17 mouse cellular contexts compared by ENCODE assay signal in the genomic region with DNA sequence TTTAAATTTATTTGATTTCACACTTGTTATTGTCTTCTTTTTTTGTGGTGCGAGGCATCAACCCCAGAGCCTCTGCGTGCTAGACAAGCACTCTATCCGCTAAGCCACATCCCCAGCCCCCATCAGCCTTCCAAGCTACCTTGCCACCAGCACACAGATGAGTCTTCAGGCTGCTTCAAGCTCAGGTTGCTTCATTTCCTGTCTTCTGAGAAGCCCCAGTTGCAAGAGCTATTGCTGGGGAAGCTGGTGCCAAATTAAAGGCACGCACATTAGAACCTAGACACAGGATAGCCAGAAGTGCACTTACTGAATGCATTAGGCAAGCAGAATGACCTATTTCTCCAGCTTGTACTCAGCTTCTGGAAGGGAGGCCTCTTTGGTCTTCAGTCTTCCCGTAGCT. TPM values are rescaled to one million over a fixed set of nuclear protein-coding genes. Genes with fewer than 3 reads are reported as not detected.
A peak's percentile ranks its signal among the peaks of the same experiment; 100 is the strongest.
DNase-seq lines count a peak whose midpoint lies in the region; ATAC-seq lines count a peak whose summit lies in the region.
"Had no signal": no experiment of that assay in that cellular context is flagged by ENCODE, and none has a peak within 500 bp of the region (broad histone marks: within the 10 kb centered on the region; RNA-seq: fewer than 3 reads in every experiment).

No protein-coding gene starts in this region.

- H3K9me3 ChIP-seq in forebrain, embryonic 15.5 days, result no peaks in the 10 kb centered on the region
- no peaks in the 10 kb centered on the region for H3K9me3 ChIP-seq in midbrain, embryonic 14.5 days (ENCODE audit: control insufficient read depth, low read length)
- H3K9me3 ChIP-seq: forebrain, embryonic 10.5 days; hindbrain, embryonic 13.5 days; megakaryocyte, embryonic 14.5 days had no signal

- no peaks in the 10 kb centered on the region for H3K36me3 ChIP-seq in forebrain, embryonic 15.5 days
- no peaks in the 10 kb centered on the region for H3K36me3 ChIP-seq in midbrain, embryonic 14.5 days (ENCODE audit: control insufficient read depth, insufficient read depth, low read length)
- H3K36me3 ChIP-seq: forebrain, embryonic 10.5 days; hindbrain, embryonic 13.5 days had no signal

- no peaks in the 10 kb centered on the region for H3K4me1 ChIP-seq in forebrain, embryonic 15.5 days
- no peaks in the 10 kb centered on the region for H3K4me1 ChIP-seq in midbrain, embryonic 14.5 days (ENCODE audit: control insufficient read depth, insufficient read depth, low read length)
- H3K4me1 ChIP-seq: forebrain, embryonic 10.5 days; hindbrain, embryonic 13.5 days had no signal

- H3K27ac ChIP-seq in forebrain, embryonic 15.5 days (replicated peaks), result no peak overlapping the region
- no peak overlapping the region for H3K27ac ChIP-seq in midbrain, embryonic 14.5 days (replicated peaks; ENCODE audit: low read depth, low read length)
- H3K27ac ChIP-seq: forebrain, embryonic 10.5 days; hindbrain, embryonic 13.5 days had no signal

- DNase-seq in 416B (ENCODE audit: low read depth), result peak; percentile 70
- peak; percentile 62 for DNase-seq in CD4-positive, CD25-positive, alpha-beta regulatory T cell, adult 2 months (ENCODE audit: low read depth, low spot score)
- peak; percentile 57 for DNase-seq in thymus, postnatal 0 days (ENCODE audit: low spot score)
- no peak for DNase-seq in cerebellum, postnatal 4 days (ENCODE audit: low spot score in 2 of 2)
- no peak for DNase-seq in midbrain, embryonic 14.5 days
- DNase-seq: cerebellum, adult 18-20 months; kidney, adult 11 months; kidney, postnatal 14 days; layer of hippocampus, adult 9-11 months; lung, embryonic 14.5 days had no signal

- WGBS in forebrain, embryonic 15.5 days, result 95% methylated on average over 5 of the region's 5 CpGs
- WGBS in midbrain, embryonic 14.5 days, result 81% methylated on average over 5 of the region's 5 CpGs

- no peak overlapping the region for H3K9ac ChIP-seq in forebrain, embryonic 15.5 days (replicated peaks)
- H3K9ac ChIP-seq in midbrain, embryonic 14.5 days (replicated peaks; ENCODE audit: low read length), result no peak overlapping the region
- H3K9ac ChIP-seq: hindbrain, embryonic 13.5 days; lung, embryonic 14.5 days had no signal

- no peak overlapping the region for H3K4me3 ChIP-seq in forebrain, embryonic 15.5 days
- H3K4me3 ChIP-seq in midbrain, embryonic 14.5 days (replicated peaks; ENCODE audit: low read depth, low read length), result no peak overlapping the region
- H3K4me3 ChIP-seq: forebrain, embryonic 10.5 days; hindbrain, embryonic 13.5 days; megakaryocyte, embryonic 14.5 days had no signal

- no peaks in the 10 kb centered on the region for H3K27me3 ChIP-seq in forebrain, embryonic 15.5 days
- H3K27me3 ChIP-seq in midbrain, embryonic 14.5 days (ENCODE audit: control insufficient read depth, insufficient read depth, low read length), result no peaks in the 10 kb centered on the region
- H3K27me3 ChIP-seq: hindbrain, embryonic 13.5 days; Patski had no signal

- peak; percentile 86 for ATAC-seq in inflammation-experienced regulatory T-cells, adult 6 months
- ATAC-seq in forebrain, embryonic 15.5 days (replicated peaks), result no peak
- no peak for ATAC-seq in midbrain, embryonic 14.5 days (ENCODE audit: low FRiP score, low TSS enrichment)
- ATAC-seq: Patski had no signal

- no peak overlapping the region for H3K4me2 ChIP-seq in forebrain, embryonic 15.5 days (replicated peaks)
- no peak overlapping the region for H3K4me2 ChIP-seq in midbrain, embryonic 14.5 days (ENCODE audit: low read length)
- H3K4me2 ChIP-seq: hindbrain, embryonic 13.5 days; lung, embryonic 14.5 days had no signal

RNA-seq across cellular contexts. Expression of gene Tmigd1, which starts 22.1 kb away (rescaled TPM):
- polyA plus RNA-seq in inflammation-experienced regulatory T-cells, adult 6 months (2017; shearing (Covaris generic)), result 1 to 10 TPM in 2 of 3 experiments, under 1 TPM in 1; 0.42 to 2.8 (median 1.1) TPM
- polyA plus RNA-seq in thymus, postnatal 0 days (2015; fragmentation: Nextera tagmentation; extraction: Ambion mirVana), result 1.3 and 1.8 TPM in 2 replicates
- polyA plus RNA-seq in forebrain, embryonic 15.5 days (2015; fragmentation: Nextera tagmentation; extraction: Ambion mirVana), result not detected in 2 replicates
- polyA plus RNA-seq in midbrain, embryonic 14.5 days (2014; fragmentation: Nextera tagmentation; extraction: Ambion mirVana), result 0.16 TPM in 1 of 2 replicates, not detected in the other
- polyA plus RNA-seq: brain, embryonic 14.5 days; forebrain, embryonic 10.5 days; hindbrain, embryonic 13.5 days had no signal

RNA-seq across cellular contexts. Expression of gene Cpd, which starts 33.0 kb away (rescaled TPM):
- polyA plus RNA-seq in inflammation-experienced regulatory T-cells, adult 6 months (2017; shearing (Covaris generic)), result 1 to 10 TPM; 3.8 to 5.5 (median 5.5) TPM
- polyA plus RNA-seq in thymus, postnatal 0 days (2015; fragmentation: Nextera tagmentation; extraction: Ambion mirVana), result 3.2 and 3.3 TPM in 2 replicates
- 5.4 and 7.0 TPM in 2 replicates for polyA plus RNA-seq in forebrain, embryonic 15.5 days (2015; fragmentation: Nextera tagmentation; extraction: Ambion mirVana)
- polyA plus RNA-seq in midbrain, embryonic 14.5 days (2014; fragmentation: Nextera tagmentation; extraction: Ambion mirVana), result 8.6 and 11.8 TPM in 2 replicates

RNA-seq across cellular contexts. Expression of gene Blmh, which starts 44.8 kb away (rescaled TPM):
- polyA plus RNA-seq in inflammation-experienced regulatory T-cells, adult 6 months (2017; shearing (Covaris generic)), result 100 to 1,000 TPM in 1 of 3 experiments, 10 to 100 TPM in 2; 83.8 to 135 (median 88.1) TPM
- polyA plus RNA-seq in thymus, postnatal 0 days (2015; fragmentation: Nextera tagmentation; extraction: Ambion mirVana), result 106 and 114 TPM in 2 replicates
- 128 and 134 TPM in 2 replicates for polyA plus RNA-seq in forebrain, embryonic 15.5 days (2015; fragmentation: Nextera tagmentation; extraction: Ambion mirVana)
- 113 and 136 TPM in 2 replicates for polyA plus RNA-seq in midbrain, embryonic 14.5 days (2014; fragmentation: Nextera tagmentation; extraction: Ambion mirVana)

Comparison
In these comparisons a context has a peak if more than half of its experiments do, and no peak if none do; other contexts are left out.
1. DNase-seq: peak in 416B (single experiment), CD4-positive, CD25-positive, alpha-beta regulatory T cell, adult 2 months (single experiment) and thymus, postnatal 0 days (single experiment); none in cerebellum, postnatal 4 days (0 of 2) and midbrain, embryonic 14.5 days (single experiment).